Mouse (Mus musculus) kidney, adult 2 months (tissue): ENCODE results near the gene Prdm13.

Source experiments
- CTCF ChIP-seq: fragments of 200-500 bp; conservative IDR thresholded peaks from 2 replicates; pipeline ENCODE4 v1.5.1; 2011; ENCODE audit warnings: low read depth, mild to moderate bottlenecking, control low read depth, low read length, moderate library complexity, mixed read lengths; ENCODE audit not compliant: insufficient read depth, insufficient read length
- POLR2A ChIP-seq: fragments of 200-500 bp; IDR thresholded peaks from one replicate; pipeline ENCODE4 v1.6.1; 2011; ENCODE audit warnings: low read depth, low read length, control low read depth

GRCm38 (mm10) chr4:21722752-21723334 is 37.1 kb upstream of the Prdm13 start:
- TF ChIP-seq CTCF = no peak
- no peak for TF ChIP-seq POLR2A
